Mouse (Mus musculus) inflammation-experienced regulatory T-cells, adult 16 weeks (primary cell): ENCODE measurements around the gene Trim7. TPM values are rescaled to one million over a fixed set of nuclear protein-coding genes. Genes with fewer than 3 reads are reported as not detected.

Source experiments
- polyA plus RNA-seq: library from polyadenylated mRNA; unstranded; fragments of 100-300 nt; shearing (Covaris generic); gene quantifications from one replicate; pipeline ENCODE4 v1.2.1, GENCODE M21; 2017

Gene Trim7
- 0.46 TPM for polyA plus RNA-seq

GRCm38 (mm10) chr11:48825979-48826751, at the start of gene Trim7, which contains the start of gene Gm12184:
Gene Trim7, plus strand, starts transcription at chr11:48826140.
Gene Gm12184, minus strand, starts transcription at chr11:48826655.

DNA sequence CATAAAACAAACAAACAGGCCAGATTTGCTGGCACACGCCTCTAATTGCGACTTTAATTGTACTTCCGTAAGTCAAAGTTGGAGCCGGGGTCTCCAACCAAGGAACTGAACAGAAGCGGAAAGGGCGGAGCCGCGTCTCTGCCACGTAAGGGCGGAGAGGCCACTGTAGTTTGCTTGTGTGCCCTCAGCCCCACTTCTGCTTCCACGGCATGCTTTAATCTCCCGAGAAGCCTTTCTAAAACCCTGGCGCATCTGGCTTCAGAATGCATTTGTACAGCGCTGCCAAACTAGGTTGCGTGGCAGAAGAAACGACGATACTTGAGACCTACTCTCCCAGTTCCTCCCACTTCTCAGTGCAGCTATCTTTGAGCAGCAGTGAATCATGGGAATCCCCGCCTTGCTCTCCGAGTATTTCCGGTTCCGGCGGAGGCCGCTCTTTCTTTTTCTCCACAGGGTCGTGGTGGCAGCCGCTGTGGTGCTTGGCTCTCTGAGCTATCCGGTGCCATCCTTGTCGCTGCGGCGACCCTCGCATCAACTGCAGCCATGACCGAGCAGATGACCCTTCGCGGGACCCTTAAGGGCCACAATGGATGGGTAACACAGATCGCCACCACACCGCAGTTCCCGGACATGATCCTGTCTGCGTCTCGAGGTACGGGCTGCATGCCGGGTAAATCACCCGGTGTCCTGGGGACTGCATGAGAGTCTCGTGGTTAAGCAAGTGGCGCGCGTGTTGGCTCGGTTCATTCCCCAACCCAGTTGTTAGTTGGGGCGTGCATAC, 25.8 kb upstream of the Trim7 start, which contains the start of gene Rack1:
Gene Rack1 (plus strand): TSS at position 412 of the 781 bp plus-strand sequence.

DNA sequence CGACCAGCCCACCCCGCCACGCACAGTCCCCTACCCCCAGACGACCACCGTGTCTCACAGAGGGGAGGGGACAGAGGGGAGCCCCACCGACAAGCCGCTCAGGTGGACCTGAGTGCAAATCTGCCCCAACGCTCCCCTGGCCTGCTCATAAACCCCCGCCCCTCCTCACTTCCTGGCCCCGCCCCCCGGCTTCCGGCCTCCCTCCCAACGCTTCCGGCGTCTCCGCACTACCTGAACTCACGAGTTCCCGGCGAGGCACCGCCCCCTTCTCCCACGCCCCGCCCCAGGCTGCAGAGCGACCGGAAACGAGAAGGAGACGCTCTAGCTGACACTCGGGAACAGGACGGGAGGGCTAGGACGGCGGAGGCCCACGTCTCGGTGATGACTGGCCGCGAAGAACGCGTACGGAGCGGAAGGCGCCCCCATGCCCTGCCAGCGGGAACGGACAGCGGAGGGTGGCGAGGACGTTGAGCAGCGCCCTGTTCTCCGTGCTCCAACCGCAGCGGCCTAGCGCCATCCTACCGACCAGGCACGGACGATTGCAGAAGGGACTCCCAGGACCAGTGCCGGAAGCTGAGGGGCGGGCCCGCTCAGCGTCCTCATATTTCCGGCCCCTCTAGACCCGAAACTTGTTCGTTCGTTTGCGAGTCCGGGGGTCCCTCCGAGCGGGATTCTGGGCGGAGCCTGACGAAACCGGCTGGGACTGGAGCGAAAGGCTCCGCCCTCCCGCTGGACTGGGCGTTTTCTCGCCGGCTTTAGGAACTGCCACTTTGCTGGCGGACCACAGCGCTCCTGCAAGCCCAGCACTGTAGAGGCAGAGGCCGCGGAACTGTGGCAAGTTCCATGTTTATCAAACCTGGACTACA, 8.9 kb upstream of the Trim7 start, which contains the start of gene Trim41:
Gene Trim41 (minus strand): TSS at position 554 of the 866 bp plus-strand sequence.

GRCm38 (mm10) chr11:48871201-48871772, 45.3 kb downstream of the Trim7 start, which contains the start of gene Irgm1:
Gene Irgm1, minus strand, starts transcription at chr11:48871683.

Other genes with a start within 250 kb of the Trim7 start
- 661 TPM for gene Rack1, start 25.8 kb upstream of the Trim7 start, polyA plus RNA-seq
- gene Trim41, start 8.8 kb upstream of the Trim7 start, polyA plus RNA-seq: 2.5 TPM
- 2.0 TPM for gene Gm12184, start 515 bp downstream of the Trim7 start, polyA plus RNA-seq
- gene Irgm1, start 45.5 kb downstream of the Trim7 start, polyA plus RNA-seq: 181 TPM
- gene Gm5431, start 76.1 kb downstream of the Trim7 start, polyA plus RNA-seq: 2.0 TPM
- gene Psme2b, start 120.0 kb downstream of the Trim7 start, polyA plus RNA-seq: 281 TPM
- gene Olfr56, start 152.7 kb downstream of the Trim7 start, polyA plus RNA-seq: 0.62 TPM
- gene 9930111J21Rik1, start 153.3 kb downstream of the Trim7 start, polyA plus RNA-seq: 317 TPM
- gene Gm12185, start 166.1 kb downstream of the Trim7 start, polyA plus RNA-seq: 6.6 TPM
- 266 TPM for gene Tgtp1, start 168.0 kb downstream of the Trim7 start, polyA plus RNA-seq
- gene 9930111J21Rik2, start 225.1 kb downstream of the Trim7 start, polyA plus RNA-seq: 161 TPM
- 364 TPM for gene Tgtp2, start 238.1 kb downstream of the Trim7 start, polyA plus RNA-seq